Mouse (Mus musculus): Measurements from ENCODE around the gene Gm20823. TPM values are rescaled to one million over a fixed set of nuclear protein-coding genes. Genes with fewer than 3 reads are reported as not detected.

Gm20823 gene
- not detected for total RNA-seq (2023)

DNA sequence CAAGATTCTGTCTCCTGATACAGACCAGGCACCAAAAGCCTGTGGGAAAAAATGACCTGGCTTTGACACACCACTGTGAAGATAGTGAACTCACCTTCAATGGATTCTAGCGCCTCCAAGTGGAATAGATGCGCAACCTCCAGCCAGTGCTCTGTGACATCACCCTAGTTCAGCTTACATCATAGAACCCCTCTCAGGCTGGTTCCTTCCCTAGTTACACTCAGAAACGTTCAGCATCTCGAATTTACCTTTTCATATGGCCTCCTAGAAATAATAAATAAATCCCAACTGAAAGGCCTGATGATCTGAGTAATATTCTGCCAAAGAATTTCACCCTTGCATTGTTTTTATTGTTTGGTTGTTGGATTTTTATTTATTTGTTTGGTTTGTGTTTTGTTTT lies at the start of gene Gm20823:
Gene Gm20823, minus strand, starts transcription at position 101 of the 400 bp plus-strand sequence.

